Mouse (Mus musculus) CH12.LX (cell line): ENCODE measurements at regions not wholly inside any gene's neighbourhood (a gene's known extent, or its start where the extent isn't known, plus 50 kb on each side); places are given as distances from the start of the nearest gene placed in this dataset.

Experiments used
- DNase-seq: peaks from one replicate; pipeline ENCODE4 v3.0.0-alpha.2; 2013; ENCODE audit errors: extremely low read depth
- H3K27ac ChIP-seq: 2 replicates; pipeline ENCODE4 v1.5.1; 2012; ENCODE audit warnings: low read depth, mild to moderate bottlenecking, control low read depth, moderate library complexity; ENCODE audit not compliant: insufficient read depth
- H3K27me3 ChIP-seq: replicated peaks from 2 replicates; pipeline ENCODE3; 2012; ENCODE audit warnings: inconsistent platforms
- H3K36me3 ChIP-seq, 2 experiments: replicated peaks in 1 of 2; 2 replicates each; pipeline versions ENCODE3 to v1.6.1; 2012; ENCODE audit warnings: inconsistent platforms in 1 of 2, low read length in 1 of 2, mild to moderate bottlenecking in 1 of 2, mixed read lengths in 1 of 2, moderate library complexity in 1 of 2; ENCODE audit not compliant: control insufficient read depth in 1 of 2, insufficient read depth in 1 of 2
- H3K4me1 ChIP-seq, 2 experiments: 2 replicates each; pipeline ENCODE4 v1.6.1; 2012; ENCODE audit warnings: inconsistent platforms in 1 of 2, moderate library complexity in 1 of 2; ENCODE audit not compliant: insufficient read depth in 2 of 2, control insufficient read depth in 1 of 2
- H3K4me2 ChIP-seq: 2 replicates; pipeline ENCODE4 v1.6.1; 2012; ENCODE audit warnings: low read depth, mild to moderate bottlenecking, control low read depth; ENCODE audit not compliant: poor library complexity, insufficient read depth, severe bottlenecking
- H3K4me3 ChIP-seq, 3 experiments: fragments of 150-350 bp in 1 of 3; sonication (generic) in 1 of 3; replicated peaks in 1 of 3; 2 replicates each; pipeline versions ENCODE3 to v1.5.1; 2011 to 2012; ENCODE audit warnings: low read depth in 2 of 3, low read length in 2 of 3, mild to moderate bottlenecking in 2 of 3, moderate library complexity in 2 of 3, control low read depth in 1 of 3, improper control_type of control experiment in 1 of 3, inconsistent platforms in 1 of 3, mixed read lengths in 1 of 3; ENCODE audit not compliant: poor library complexity in 1 of 3
- H3K79me2 ChIP-seq: replicated peaks from 2 replicates; pipeline ENCODE4 v1.6.1; 2012; ENCODE audit warnings: mild to moderate bottlenecking, moderate library complexity; ENCODE audit not compliant: control insufficient read depth, poor library complexity, insufficient read depth, severe bottlenecking; ENCODE audit errors: extremely low read depth
- H3K9ac ChIP-seq: 2 replicates; pipeline ENCODE4 v1.6.1; 2012; ENCODE audit warnings: low read depth, mild to moderate bottlenecking, control low read depth, moderate library complexity; ENCODE audit not compliant: insufficient read depth
- H3K9me3 ChIP-seq: replicated peaks from 2 replicates; pipeline ENCODE3; 2012; ENCODE audit warnings: low read length, inconsistent platforms, mixed read lengths
- BHLHE40 ChIP-seq: IDR thresholded peaks from 2 replicates; pipeline ENCODE4 v1.6.1; 2011; ENCODE audit warnings: mild to moderate bottlenecking, low read depth, low read length, improper control_type of control experiment
- CTCF ChIP-seq, 2 experiments: IDR thresholded peaks in 1 of 2; conservative IDR thresholded peaks in 1 of 2; 2 replicates each; pipeline ENCODE4 v1.5.1; 2011 to 2012; ENCODE audit warnings: low read depth in 2 of 2, low read length in 2 of 2, improper control_type of control experiment in 1 of 2, inconsistent platforms in 1 of 2, mild to moderate bottlenecking in 1 of 2, moderate library complexity in 1 of 2
- ELF1 ChIP-seq: IDR thresholded peaks from 2 replicates; pipeline ENCODE4 v1.6.1; 2014; ENCODE audit warnings: low read depth, mild to moderate bottlenecking, inconsistent platforms, low read length, improper control_type of control experiment
- EP300 ChIP-seq: IDR thresholded peaks from 2 replicates; pipeline ENCODE4 v1.6.1; 2011; ENCODE audit warnings: low read length, improper control_type of control experiment
- GABPA ChIP-seq: IDR thresholded peaks from 2 replicates; pipeline ENCODE4 v1.6.1; 2012; ENCODE audit warnings: low read depth, low read length, improper control_type of control experiment, inconsistent platforms; ENCODE audit not compliant: insufficient replicate concordance
- IRF4 ChIP-seq: IDR thresholded peaks from 2 replicates; pipeline ENCODE4 v1.6.1; 2014; ENCODE audit warnings: low read depth, mild to moderate bottlenecking, inconsistent platforms, low read length, improper control_type of control experiment
- JUN ChIP-seq: IDR thresholded peaks from 2 replicates; pipeline ENCODE4 v1.6.1; 2011; ENCODE audit warnings: low read depth, mild to moderate bottlenecking, low read length, improper control_type of control experiment, moderate library complexity; ENCODE audit not compliant: insufficient read depth
- KAT2A ChIP-seq: IDR thresholded peaks from 2 replicates; pipeline ENCODE4 v1.6.1; 2012; ENCODE audit warnings: low read length, improper control_type of control experiment, inconsistent platforms; ENCODE audit not compliant: insufficient replicate concordance
- MAZ ChIP-seq: IDR thresholded peaks from 2 replicates; pipeline ENCODE4 v1.6.1; 2012; ENCODE audit warnings: low read depth, mild to moderate bottlenecking, inconsistent platforms, low read length, improper control_type of control experiment, moderate library complexity
- MXI1 ChIP-seq: IDR thresholded peaks from 2 replicates; pipeline ENCODE4 v1.6.1; 2011; ENCODE audit warnings: mild to moderate bottlenecking, low read depth, low read length, improper control_type of control experiment
- NELFE ChIP-seq: IDR thresholded peaks from 2 replicates; pipeline ENCODE4 v1.6.1; 2011; ENCODE audit warnings: low read depth, low read length, improper control_type of control experiment
- PAX5 ChIP-seq: IDR thresholded peaks from 2 replicates; pipeline ENCODE4 v1.6.1; 2012; ENCODE audit warnings: low read length, inconsistent platforms, mixed read lengths
- POLR2A ChIP-seq: IDR thresholded peaks from 2 replicates; pipeline ENCODE4 v1.6.1; 2011; ENCODE audit warnings: low read depth, mild to moderate bottlenecking, improper control_type of control experiment, low read length
- RAD21 ChIP-seq: IDR thresholded peaks from 2 replicates; pipeline ENCODE4 v1.6.1; 2011; ENCODE audit warnings: low read depth, mild to moderate bottlenecking, low read length, improper control_type of control experiment, moderate library complexity
- RCOR1 ChIP-seq: conservative IDR thresholded peaks from 2 replicates; pipeline ENCODE4 v1.6.1; 2012; ENCODE audit warnings: low read depth, mild to moderate bottlenecking, inconsistent platforms, low read length, improper control_type of control experiment
- SIN3A ChIP-seq: IDR thresholded peaks from 2 replicates; pipeline ENCODE4 v1.6.1; 2012; ENCODE audit warnings: low read length, improper control_type of control experiment, inconsistent platforms
- TBP ChIP-seq: conservative IDR thresholded peaks from 2 replicates; pipeline ENCODE4 v1.6.1; 2011; ENCODE audit warnings: low read depth, low read length, improper control_type of control experiment
- UBTF ChIP-seq: IDR thresholded peaks from 2 replicates; pipeline ENCODE4 v1.6.1; 2012; ENCODE audit warnings: low read depth, mild to moderate bottlenecking, inconsistent platforms, low read length, improper control_type of control experiment, moderate library complexity
- USF1 ChIP-seq: IDR thresholded peaks from 2 replicates; pipeline ENCODE4 v1.6.1; 2014; ENCODE audit warnings: low read depth, mild to moderate bottlenecking, inconsistent platforms, low read length, improper control_type of control experiment
- ZMIZ1 ChIP-seq: IDR thresholded peaks from 2 replicates; pipeline ENCODE4 v1.6.1; 2012; ENCODE audit warnings: low read depth, mild to moderate bottlenecking, inconsistent platforms, low read length, improper control_type of control experiment
- ZNF384 ChIP-seq: IDR thresholded peaks from 2 replicates; pipeline ENCODE4 v1.6.1; 2012; ENCODE audit warnings: low read depth, low read length, improper control_type of control experiment, inconsistent platforms
- dilution Hi-C: fragments of 300-500 bp; cut with MboI; formaldehyde crosslinking; loops from 2 replicates; pipeline ENCODE4 v1.14.3; 2020; ENCODE audit warnings: low sequenced_read_pairs; ENCODE audit not compliant: extremely low pct_unique_long_range_greater_than_20kb, extremely low pct_ligation_motif_present
- in situ Hi-C: fragments of 300-500 bp; cut with MboI; formaldehyde crosslinking; loops from 3 replicates; pipeline ENCODE4 v1.14.3; 2019; ENCODE audit warnings: low sequenced_read_pairs, low pct_ligation_motif_present, low pct_unique_long_range_greater_than_20kb, mixed read lengths

DNA sequence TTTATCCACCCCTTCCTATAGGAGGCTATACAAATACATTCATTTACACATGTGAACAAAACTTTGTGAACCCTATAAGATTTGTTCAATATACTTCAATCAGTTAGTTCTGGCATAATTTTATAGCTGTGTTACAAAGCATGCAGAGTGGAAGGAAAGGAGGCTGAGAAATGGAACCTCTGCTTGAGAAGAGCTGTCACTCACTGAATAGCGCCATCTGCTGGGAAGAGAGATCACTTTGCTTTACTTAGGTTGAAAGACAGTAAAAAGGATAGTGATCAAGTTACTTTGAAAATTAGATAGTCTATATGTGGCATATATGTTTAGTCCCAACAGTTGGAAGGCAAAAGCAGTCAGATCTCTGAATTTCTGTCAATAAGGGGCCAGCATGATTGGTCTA, 1824.8 kb downstream of the AI429214 start:
- no peaks in the 10 kb centered on the region for H3K27me3 ChIP-seq
- no peaks in the 10 kb centered on the region for H3K4me1 ChIP-seq
- no peak overlapping the region for H3K4me3 ChIP-seq
- in situ Hi-C loops (no loop called here), dilution Hi-C loops (no loop called here)
- H3K9me3 ChIP-seq: peaks cover 3% of the 10 kb centered on the region
- H3K27ac ChIP-seq: no peak overlapping the region
- peak; percentile 8 for DNase-seq
- no peaks in the 10 kb centered on the region for H3K36me3 ChIP-seq
- no peak overlapping the region for H3K4me2 ChIP-seq
- no peak for TF ChIP-seq IRF4
- no peak for TF ChIP-seq POLR2A
- peak in 1 of 2 experiments; percentile 32; a peak in 2 of 4 replicates for TF ChIP-seq CTCF (conservative IDR thresholded peaks at IDR 0.05 in 1 of 2, IDR thresholded peaks at IDR 0.05 in 1 of 2; ENCODE audit: low read depth in 2 of 2, low read length in 2 of 2)
- H3K79me2 ChIP-seq: no peaks in the 10 kb centered on the region
- H3K9ac ChIP-seq: no peak overlapping the region

GRCm38 (mm10) chr8:38861436-38861835, 1813.4 kb upstream of the Adam24 start:
- Histone ChIP-seq H3K27me3 (no peaks in the 10 kb centered on the region), H3K9ac (no peak overlapping the region)
- DNase-seq: no peak
- dilution Hi-C loops (no loop called here), in situ Hi-C loops (no loop called here)
- TF ChIP-seq EP300 (no peak), SIN3A (no peak), BHLHE40 (no peak), MXI1 (no peak), JUN (no peak), TBP (no peak), PAX5 (no peak), USF1 (no peak), ZMIZ1 (no peak), ELF1 (no peak), RAD21 (no peak), ZNF384 (no peak), MAZ (no peak), KAT2A (no peak), UBTF (no peak), IRF4 (no peak), POLR2A (no peak), NELFE (no peak), RCOR1 (no peak), GABPA (no peak)
- TF ChIP-seq, all 38 proteins: peak for 0
- no peaks in the 10 kb centered on the region for H3K79me2 ChIP-seq
- no peak overlapping the region for H3K4me3 ChIP-seq
- no peak overlapping the region for H3K4me2 ChIP-seq
- H3K4me1 ChIP-seq: no peaks in the 10 kb centered on the region
- H3K9me3 ChIP-seq: no peaks in the 10 kb centered on the region
- no peaks in the 10 kb centered on the region for H3K36me3 ChIP-seq
- no peak overlapping the region for H3K27ac ChIP-seq
